Mouse (Mus musculus) hindbrain, embryonic 12.5 days (tissue): Measurements from ENCODE around the gene Cubn. TPM values are rescaled to one million over a fixed set of nuclear protein-coding genes. Genes with fewer than 3 reads are reported as not detected.
A peak's percentile ranks its signal among the peaks of the same experiment; 100 is the strongest.

Experiments
- ATAC-seq: fragments of 200-750 bp; cut with Nextera tagmentation; 2 replicates; pipeline ENCODE4 v1.8.0; 2017; ENCODE audit warnings: moderate TSS enrichment; ENCODE audit not compliant: low FRiP score
- H3K27ac ChIP-seq: fragments of 300-500 bp; sonication (generic); 2 replicates; pipeline ENCODE4 v1.5.1; 2016; ENCODE audit warnings: mild to moderate bottlenecking
- H3K27me3 ChIP-seq: fragments of 300-500 bp; sonication (generic); 2 replicates; pipeline ENCODE4 v1.6.1; 2016; ENCODE audit warnings: mild to moderate bottlenecking
- H3K36me3 ChIP-seq: fragments of 300-500 bp; sonication (generic); 2 replicates; pipeline ENCODE4 v1.6.1; 2016; ENCODE audit warnings: mild to moderate bottlenecking
- H3K4me1 ChIP-seq: fragments of 300-500 bp; sonication (generic); 2 replicates; pipeline ENCODE4 v1.6.1; 2016
- H3K4me2 ChIP-seq: fragments of 300-500 bp; sonication (generic); replicated peaks from 2 replicates; pipeline ENCODE4 v1.6.1; 2016; ENCODE audit warnings: mild to moderate bottlenecking
- H3K4me3 ChIP-seq: fragments of 300-500 bp; sonication (generic); 2 replicates; pipeline ENCODE4 v1.5.1; 2016; ENCODE audit warnings: mild to moderate bottlenecking
- H3K9ac ChIP-seq: fragments of 300-500 bp; sonication (generic); 2 replicates; pipeline ENCODE4 v1.6.1; 2016; ENCODE audit warnings: mild to moderate bottlenecking, moderate library complexity
- H3K9me3 ChIP-seq: fragments of 300-500 bp; sonication (generic); replicated peaks from 2 replicates; pipeline ENCODE4 v1.6.1; 2016; ENCODE audit warnings: mild to moderate bottlenecking
- WGBS: fragments of 180-500 bp; shearing (Covaris S2); methylation state at CpG from one replicate; pipeline ENCODE4 v1.1.7; 2016; 5-methylcytosine and 5-hydroxymethylcytosine counted together
- polyA plus RNA-seq: library from polyadenylated mRNA; unstranded; fragments of >200 nt; fragmentation: Nextera tagmentation; extraction: Ambion mirVana; gene quantifications from 2 replicates; pipeline ENCODE4 v1.2.1, GENCODE M21; 2016

Cubn gene
- polyA plus RNA-seq, 1 experiment from 2014 or later: 0.32 TPM

DNA sequence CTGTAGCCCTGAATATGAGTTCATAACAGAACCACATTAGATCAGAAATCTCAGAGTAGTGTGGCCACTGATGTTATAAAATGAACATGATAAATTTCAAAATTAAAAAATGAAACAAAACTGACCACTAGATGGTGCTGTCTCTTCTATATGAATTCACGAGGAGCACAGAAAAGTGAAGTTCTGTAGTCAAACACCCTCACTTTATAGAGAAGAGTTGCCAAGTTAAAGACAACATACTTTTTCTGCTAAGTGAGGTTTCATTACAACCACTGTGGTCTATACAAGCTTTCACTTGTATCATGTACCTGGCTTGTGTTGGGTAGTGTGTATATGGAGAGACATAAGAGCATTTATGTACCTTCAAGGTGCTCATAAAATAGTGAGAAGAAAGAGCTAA lies 201.0 kb downstream of the Cubn start:
- Histone ChIP-seq H3K4me3 (no peak overlapping the region), H3K9me3 (no peaks in the 10 kb centered on the region), H3K4me2 (no peak overlapping the region), H3K36me3 (no peaks in the 10 kb centered on the region), H3K9ac (no peak overlapping the region), H3K4me1 (no peaks in the 10 kb centered on the region), H3K27ac (no peak overlapping the region), H3K27me3 (no peaks in the 10 kb centered on the region)
- peak; percentile 35; the same call in 1 of the 2 replicates for ATAC-seq
- 2% methylated on average over 1 of the region's 1 CpGs for WGBS

DNA sequence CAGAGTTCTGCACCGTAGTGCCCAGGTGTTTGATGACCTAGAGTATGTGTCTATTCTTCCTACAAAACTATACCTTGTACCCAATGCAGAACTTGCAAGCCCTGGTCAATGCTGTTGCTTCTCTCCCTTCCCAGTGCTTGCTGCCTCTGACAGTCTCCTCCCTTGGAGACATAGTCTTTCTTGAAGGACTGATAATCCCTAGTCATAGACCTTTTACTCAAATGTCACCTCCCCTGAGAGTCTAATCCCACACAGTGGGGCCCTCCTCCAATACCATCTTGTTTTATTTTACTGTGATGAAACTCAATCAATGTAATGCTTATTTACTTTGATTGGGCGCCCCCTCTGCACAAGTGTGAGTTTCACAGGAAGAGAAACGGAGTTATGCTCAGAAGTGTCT lies 201.5 kb downstream of the Cubn start:
- no peak overlapping the region for H3K4me2 ChIP-seq
- no peak overlapping the region for H3K9ac ChIP-seq
- H3K27ac ChIP-seq: no peak overlapping the region
- no peak for ATAC-seq
- H3K36me3 ChIP-seq: no peaks in the 10 kb centered on the region
- H3K4me1 ChIP-seq: no peaks in the 10 kb centered on the region
- no peaks in the 10 kb centered on the region for H3K9me3 ChIP-seq
- no peak overlapping the region for H3K4me3 ChIP-seq
- no peaks in the 10 kb centered on the region for H3K27me3 ChIP-seq
- 78% methylated on average over 3 of the region's 3 CpGs for WGBS

DNA sequence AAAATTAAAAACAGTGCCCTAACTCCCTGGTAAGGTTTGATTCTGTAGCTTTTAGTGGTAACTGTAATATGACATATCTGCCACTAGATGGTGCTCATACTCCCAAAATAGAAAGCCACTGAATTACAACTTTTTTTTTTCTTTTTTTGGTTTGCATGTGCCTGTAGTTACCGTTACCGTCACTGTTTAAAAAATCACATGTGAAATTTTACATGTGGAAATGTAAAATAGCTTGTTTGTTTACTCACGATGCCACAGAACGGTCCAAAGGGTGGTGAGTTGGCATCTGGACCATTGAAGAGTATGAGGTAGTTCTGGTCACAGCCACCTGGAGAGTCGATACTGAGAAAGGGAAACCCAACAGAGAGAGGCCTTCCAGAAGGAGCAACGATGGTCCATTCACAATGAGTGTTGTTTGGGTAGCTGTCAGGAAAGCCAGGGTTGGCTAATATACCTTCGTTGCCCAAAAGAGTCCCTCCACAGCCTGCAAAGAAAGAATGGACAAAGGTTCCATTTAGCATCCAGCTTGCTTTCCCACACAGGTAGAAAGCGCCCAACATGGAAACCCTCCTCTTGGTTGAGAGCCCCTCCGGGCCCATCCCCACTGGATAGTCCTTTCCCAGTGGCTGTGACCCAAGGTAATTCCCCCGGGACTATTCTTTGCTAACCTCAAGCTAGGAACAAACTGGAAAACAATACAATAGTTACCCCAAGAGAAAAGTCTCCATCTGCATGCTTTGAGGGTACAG lies 213.3 kb downstream of the Cubn start:
- Histone ChIP-seq H3K36me3 (no peaks in the 10 kb centered on the region), H3K4me2 (no peak overlapping the region), H3K27ac (no peak overlapping the region), H3K4me1 (no peaks in the 10 kb centered on the region), H3K9me3 (no peaks in the 10 kb centered on the region), H3K27me3 (no peaks in the 10 kb centered on the region), H3K9ac (no peak overlapping the region), H3K4me3 (no peak overlapping the region)
- peak; percentile 23; the same call in 1 of the 2 replicates for ATAC-seq
- WGBS: 51% methylated on average over 10 of the region's 10 CpGs

DNA sequence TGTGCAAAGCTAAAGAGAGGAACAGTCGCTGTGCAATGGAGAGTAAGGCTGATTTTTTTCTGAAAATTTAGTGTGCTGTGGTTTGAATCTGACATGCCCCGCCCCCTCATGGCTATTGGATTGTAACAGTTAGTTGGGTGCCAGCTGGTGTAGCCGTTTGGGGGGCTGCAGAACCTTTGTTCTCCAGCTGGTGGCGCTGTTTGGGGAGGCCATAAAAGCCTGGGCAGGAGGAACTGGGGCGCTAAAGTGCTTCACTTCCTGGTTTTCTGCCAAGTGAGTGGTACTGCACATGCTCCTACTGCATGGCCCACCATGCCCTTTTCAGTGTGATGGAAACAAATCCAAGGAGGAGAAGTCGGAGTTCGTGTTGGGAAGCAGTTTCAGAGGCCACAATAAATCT lies 215.7 kb downstream of the Cubn start:
- Histone ChIP-seq H3K4me2 (no peak overlapping the region), H3K36me3 (no peaks in the 10 kb centered on the region), H3K9me3 (no peaks in the 10 kb centered on the region), H3K4me1 (peaks cover under 1% of the 10 kb centered on the region), H3K4me3 (no peak overlapping the region), H3K27ac (no peak overlapping the region), H3K27me3 (no peaks in the 10 kb centered on the region), H3K9ac (no peak overlapping the region)
- no peak for ATAC-seq
- WGBS: 55% methylated on average over 7 of the region's 7 CpGs

DNA sequence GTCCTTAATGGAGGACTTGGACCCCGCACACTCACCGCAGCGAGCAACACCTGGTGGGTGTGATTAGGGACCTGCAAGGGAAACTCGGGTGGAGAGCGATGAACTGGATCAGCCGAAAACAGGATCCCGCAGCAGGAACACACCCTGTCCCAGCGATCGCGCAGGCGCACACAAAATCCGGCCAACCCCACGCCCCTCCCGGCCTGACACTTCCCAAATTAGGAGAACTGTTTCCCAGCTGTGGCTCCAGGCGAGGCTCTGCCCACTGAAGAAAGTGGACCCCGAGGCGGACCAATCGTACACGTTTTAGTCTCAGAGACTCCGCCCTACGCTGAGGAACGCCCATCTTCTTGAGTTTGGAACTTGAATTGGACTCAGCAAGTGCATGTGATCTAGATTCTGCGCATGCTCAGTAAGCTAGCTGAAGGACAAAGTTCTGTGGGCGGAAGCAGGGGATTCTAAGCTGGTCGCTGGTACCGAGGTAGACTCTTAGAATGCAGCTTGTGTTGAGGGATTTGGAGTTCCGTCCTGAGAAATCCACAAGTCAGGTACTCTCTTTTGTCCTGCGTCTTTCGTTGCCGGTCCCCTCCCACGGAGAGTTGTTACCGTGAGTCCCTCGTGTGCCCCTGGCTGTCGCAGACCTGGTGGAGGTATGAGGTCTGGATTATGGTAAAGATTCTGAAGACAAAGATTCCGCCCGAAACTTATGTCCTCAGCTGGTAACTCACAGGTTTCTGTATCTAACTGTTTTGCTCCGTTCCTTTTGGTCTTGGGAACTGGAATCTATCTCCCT lies 220.3 kb downstream of the Cubn start, which contains the start of gene Rsu1:
Gene Rsu1 (minus strand): TSS at position 251 of the 793 bp plus-strand sequence.
- H3K9me3 ChIP-seq: no peaks in the 10 kb centered on the region
- peak within 1 kb of the TSS; percentile 77 for H3K4me2 ChIP-seq
- H3K27me3 ChIP-seq: no peaks in the 10 kb centered on the region
- no peaks in the 10 kb centered on the region for H3K36me3 ChIP-seq
- peaks cover 4% of the 10 kb centered on the region for H3K4me1 ChIP-seq
- peak within 1 kb of the TSS; percentile 52 for H3K4me3 ChIP-seq
- 1% methylated on average over 37 of the region's 37 CpGs for WGBS
- H3K27ac ChIP-seq: 0 out of 2 replicates have a peak within 1 kb of the TSS, but pooled peaks have one; percentile 12
- peak; percentile 99 for ATAC-seq
- peak within 1 kb of the TSS; percentile 70 for H3K9ac ChIP-seq

DNA sequence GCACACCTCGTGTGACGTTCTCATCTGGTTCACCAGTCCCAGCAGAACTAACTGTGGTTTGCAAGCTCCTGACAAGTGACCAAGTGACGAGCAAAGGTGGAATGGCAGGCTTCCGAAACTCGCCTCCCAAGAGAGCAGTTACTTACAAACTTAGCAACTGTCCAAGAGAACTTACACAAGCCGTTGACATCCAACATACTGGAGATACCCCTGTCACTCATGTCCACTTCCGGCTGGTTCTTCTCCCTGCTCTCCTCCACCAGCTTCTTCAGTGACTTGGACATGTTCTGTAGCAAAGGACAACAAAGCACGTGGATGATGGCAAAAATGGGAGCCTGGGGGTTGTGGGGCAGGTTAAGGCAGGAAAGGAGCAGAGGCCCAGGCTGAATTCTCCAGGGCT lies 220.9 kb downstream of the Cubn start:
- H3K9me3 ChIP-seq: no peaks in the 10 kb centered on the region
- 0 out of 2 replicates have a peak overlapping the region, but pooled peaks have one; percentile 12 for H3K27ac ChIP-seq

DNA sequence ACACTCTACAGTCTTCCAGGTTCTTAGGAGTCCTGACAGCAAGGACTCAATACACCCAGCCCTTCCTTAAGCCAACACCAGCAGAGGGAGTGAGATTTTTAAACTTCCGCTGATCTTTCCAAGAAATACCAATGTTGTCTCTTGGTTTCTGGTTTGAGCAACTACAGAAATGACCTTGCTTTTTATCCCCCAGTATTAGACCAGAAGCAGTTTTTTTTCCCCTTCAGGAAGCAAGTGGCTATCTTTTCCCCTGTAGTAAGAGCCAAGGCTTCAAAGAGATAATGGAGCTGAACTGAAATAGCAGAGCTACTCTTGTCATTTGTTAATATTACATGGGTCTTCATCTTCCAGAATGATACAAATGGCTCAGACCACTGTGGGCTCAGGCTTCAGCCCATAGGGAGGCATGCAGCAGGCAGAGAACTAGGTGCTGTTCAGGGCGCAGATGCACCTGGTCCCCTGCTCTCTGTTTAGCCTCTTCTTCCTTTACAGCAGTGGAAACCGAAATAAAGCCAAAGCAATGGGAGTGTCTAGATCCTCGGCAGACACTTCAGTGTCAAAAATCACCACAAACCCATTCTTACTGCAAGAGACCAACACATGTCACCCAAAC lies 222.8 kb downstream of the Cubn start:
- Histone ChIP-seq H3K4me3 (no peak overlapping the region), H3K27me3 (no peaks in the 10 kb centered on the region), H3K9me3 (no peaks in the 10 kb centered on the region), H3K9ac (no peak overlapping the region), H3K36me3 (no peaks in the 10 kb centered on the region), H3K4me2 (no peak overlapping the region), H3K27ac (no peak overlapping the region), H3K4me1 (peaks cover 4% of the 10 kb centered on the region)
- no peak for ATAC-seq
- WGBS: 91% methylated on average over 4 of the region's 4 CpGs

More for the DNA sequence above, 220.9 kb downstream of the Cubn start:
- ATAC-seq: no peak; the same call in 1 of the 2 replicates
- no peaks in the 10 kb centered on the region for H3K27me3 ChIP-seq
- H3K9ac ChIP-seq: peak overlapping the region; percentile 67
- H3K4me3 ChIP-seq: peak overlapping the region; percentile 52
- 52% methylated on average over 8 of the region's 8 CpGs for WGBS
- H3K36me3 ChIP-seq: no peaks in the 10 kb centered on the region
- H3K4me2 ChIP-seq: peak overlapping the region; percentile 77
- peaks cover 4% of the 10 kb centered on the region for H3K4me1 ChIP-seq

DNA sequence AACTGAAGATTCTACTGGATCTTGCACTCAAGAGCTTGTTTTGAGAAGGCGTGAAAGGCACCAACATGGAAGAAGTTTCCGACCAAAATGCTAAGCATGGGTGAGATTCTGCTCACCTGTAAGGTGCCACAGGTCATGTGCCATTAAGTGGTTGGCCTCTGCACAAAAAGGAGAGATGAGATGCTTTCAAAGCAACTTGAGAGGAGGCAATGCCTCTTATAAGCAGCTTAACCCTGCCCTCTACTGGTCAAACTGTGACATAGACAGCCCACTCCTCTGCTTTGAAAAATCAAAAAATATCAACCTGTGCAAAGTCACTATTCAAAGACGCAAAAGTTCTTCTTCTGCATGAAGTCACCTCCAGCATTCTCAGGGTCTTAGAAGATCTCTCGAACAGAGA lies 226.7 kb downstream of the Cubn start:
- no peaks in the 10 kb centered on the region for H3K36me3 ChIP-seq
- no peaks in the 10 kb centered on the region for H3K27me3 ChIP-seq
- WGBS: 40% methylated on average over 4 of the region's 4 CpGs
- H3K9ac ChIP-seq: no peak overlapping the region
- no peak overlapping the region for H3K27ac ChIP-seq
- no peaks in the 10 kb centered on the region for H3K9me3 ChIP-seq
- no peaks in the 10 kb centered on the region for H3K4me1 ChIP-seq
- peak; percentile 72; the same call in 1 of the 2 replicates for ATAC-seq
- no peak overlapping the region for H3K4me3 ChIP-seq
- H3K4me2 ChIP-seq: no peak overlapping the region

DNA sequence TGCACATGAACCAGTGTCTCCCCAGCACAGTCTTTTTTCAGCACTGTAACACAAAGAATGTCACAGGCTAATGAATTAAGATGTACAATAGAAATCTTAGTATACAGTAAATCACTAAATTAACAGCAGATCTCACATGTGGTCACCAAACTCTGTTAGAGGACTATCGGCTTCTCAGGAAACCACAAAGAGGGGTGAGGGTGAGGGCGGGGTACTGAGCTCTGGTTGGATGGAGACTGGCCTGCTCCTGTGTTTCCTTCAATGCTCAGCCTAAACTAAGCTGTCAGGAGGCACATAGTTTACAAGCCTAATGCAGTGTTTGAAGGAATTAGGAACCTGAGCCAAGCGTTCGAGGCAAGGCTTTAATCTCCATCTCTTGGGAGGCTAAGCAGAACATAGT lies 228.5 kb downstream of the Cubn start:
- no peaks in the 10 kb centered on the region for H3K36me3 ChIP-seq
- no peak overlapping the region for H3K4me3 ChIP-seq
- H3K27me3 ChIP-seq: no peaks in the 10 kb centered on the region
- no peak for ATAC-seq
- no peak overlapping the region for H3K27ac ChIP-seq
- H3K4me2 ChIP-seq: no peak overlapping the region
- no peaks in the 10 kb centered on the region for H3K9me3 ChIP-seq
- H3K4me1 ChIP-seq: no peaks in the 10 kb centered on the region
- no peak overlapping the region for H3K9ac ChIP-seq
- WGBS: 81% methylated on average over 4 of the region's 4 CpGs

DNA sequence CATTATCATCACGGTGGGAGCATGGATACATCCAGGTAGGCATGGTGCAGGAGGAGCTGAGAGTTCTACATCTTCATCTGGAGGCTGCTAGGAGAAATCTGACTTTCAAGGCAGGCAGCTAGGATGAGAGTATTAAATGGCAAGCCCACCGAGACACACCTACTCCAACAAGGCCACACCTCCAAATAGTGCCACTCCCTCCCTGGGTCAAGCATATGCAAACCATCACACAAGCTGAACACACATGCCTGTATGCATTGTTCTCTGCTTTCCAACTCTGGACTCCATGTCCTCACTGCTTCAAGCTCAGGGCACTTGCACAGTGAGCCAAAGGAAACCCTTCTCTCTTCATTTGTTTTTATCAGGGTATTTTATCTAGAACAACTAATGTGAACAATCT lies 233.0 kb downstream of the Cubn start:
- Histone ChIP-seq H3K27ac (no peak overlapping the region), H3K9ac (no peak overlapping the region), H3K4me2 (no peak overlapping the region), H3K27me3 (no peaks in the 10 kb centered on the region), H3K4me3 (no peak overlapping the region), H3K4me1 (no peaks in the 10 kb centered on the region), H3K9me3 (no peaks in the 10 kb centered on the region), H3K36me3 (peaks cover 4% of the 10 kb centered on the region; the same call in 1 of the 2 replicates)
- no peak for ATAC-seq
- WGBS: 82% methylated on average over 2 of the region's 2 CpGs

DNA sequence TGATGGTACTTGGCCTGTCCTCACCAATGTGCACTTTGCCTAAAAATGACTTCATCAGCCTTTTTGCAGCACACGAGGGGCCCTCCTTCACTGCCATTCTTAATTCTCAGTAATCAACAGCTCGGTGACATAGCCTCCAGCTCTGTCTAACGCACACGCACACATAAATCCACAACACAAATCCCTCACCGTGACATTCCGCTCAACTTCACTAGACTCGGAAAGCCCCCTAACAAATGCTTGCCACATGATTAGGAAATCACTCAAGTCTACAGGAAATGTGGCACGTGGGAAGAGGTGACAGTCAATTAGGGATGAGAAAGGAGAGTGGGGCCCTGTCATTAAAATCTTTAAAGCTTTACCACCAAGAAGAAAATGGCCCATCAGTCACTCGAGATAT lies 250.9 kb downstream of the Cubn start:
- H3K27me3 ChIP-seq: no peaks in the 10 kb centered on the region
- peaks cover 13% of the 10 kb centered on the region for H3K4me1 ChIP-seq
- no peak for ATAC-seq
- no peak overlapping the region for H3K4me2 ChIP-seq
- no peaks in the 10 kb centered on the region for H3K9me3 ChIP-seq
- H3K27ac ChIP-seq: no peak overlapping the region
- H3K9ac ChIP-seq: no peak overlapping the region
- no peak overlapping the region for H3K4me3 ChIP-seq
- no peaks in the 10 kb centered on the region for H3K36me3 ChIP-seq
- WGBS: 64% methylated on average over 9 of the region's 9 CpGs

DNA sequence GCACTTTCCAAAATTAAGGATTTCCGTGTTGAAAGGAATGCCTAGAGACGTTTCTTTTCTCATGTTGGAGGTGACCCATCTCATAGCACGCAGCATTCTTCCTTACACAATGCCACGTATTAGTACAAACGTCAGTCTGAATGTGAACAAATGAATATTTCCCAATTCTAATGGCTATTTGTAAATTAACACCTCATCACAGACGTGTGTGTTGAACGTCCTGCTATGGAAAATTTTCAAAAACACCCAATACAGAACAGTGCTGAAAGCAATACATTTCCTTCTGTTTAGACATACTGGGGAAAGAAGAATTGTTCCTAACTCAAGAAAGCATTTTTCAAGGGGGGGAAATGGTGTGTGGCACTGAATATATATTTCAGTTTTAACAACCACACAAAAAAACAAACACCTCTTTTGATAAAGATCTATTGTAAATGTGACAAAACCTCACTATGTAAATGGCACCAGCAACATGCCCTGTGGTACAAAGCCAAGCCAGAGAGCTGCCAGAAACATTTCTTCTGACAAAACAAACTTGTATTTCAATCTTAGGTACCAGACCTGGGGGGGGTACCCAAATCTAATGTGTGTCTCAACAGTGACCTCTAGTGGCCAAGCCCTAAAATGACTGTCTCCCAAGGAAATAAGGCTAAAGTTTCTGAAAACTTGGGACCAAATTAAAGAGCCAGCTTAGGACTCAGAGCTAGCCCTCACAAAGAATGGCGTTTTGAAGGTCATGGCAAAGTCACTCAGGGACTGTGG lies 254.3 kb downstream of the Cubn start:
- Histone ChIP-seq H3K4me2 (no peak overlapping the region), H3K9ac (no peak overlapping the region), H3K4me3 (no peak overlapping the region), H3K27ac (no peak overlapping the region), H3K27me3 (no peaks in the 10 kb centered on the region), H3K4me1 (peaks cover 24% of the 10 kb centered on the region), H3K36me3 (no peaks in the 10 kb centered on the region), H3K9me3 (no peaks in the 10 kb centered on the region)
- no peak for ATAC-seq
- WGBS: 73% methylated on average over 8 of the region's 8 CpGs
